ENCODE assay signal across 10 mouse cellular contexts in the genomic region with DNA sequence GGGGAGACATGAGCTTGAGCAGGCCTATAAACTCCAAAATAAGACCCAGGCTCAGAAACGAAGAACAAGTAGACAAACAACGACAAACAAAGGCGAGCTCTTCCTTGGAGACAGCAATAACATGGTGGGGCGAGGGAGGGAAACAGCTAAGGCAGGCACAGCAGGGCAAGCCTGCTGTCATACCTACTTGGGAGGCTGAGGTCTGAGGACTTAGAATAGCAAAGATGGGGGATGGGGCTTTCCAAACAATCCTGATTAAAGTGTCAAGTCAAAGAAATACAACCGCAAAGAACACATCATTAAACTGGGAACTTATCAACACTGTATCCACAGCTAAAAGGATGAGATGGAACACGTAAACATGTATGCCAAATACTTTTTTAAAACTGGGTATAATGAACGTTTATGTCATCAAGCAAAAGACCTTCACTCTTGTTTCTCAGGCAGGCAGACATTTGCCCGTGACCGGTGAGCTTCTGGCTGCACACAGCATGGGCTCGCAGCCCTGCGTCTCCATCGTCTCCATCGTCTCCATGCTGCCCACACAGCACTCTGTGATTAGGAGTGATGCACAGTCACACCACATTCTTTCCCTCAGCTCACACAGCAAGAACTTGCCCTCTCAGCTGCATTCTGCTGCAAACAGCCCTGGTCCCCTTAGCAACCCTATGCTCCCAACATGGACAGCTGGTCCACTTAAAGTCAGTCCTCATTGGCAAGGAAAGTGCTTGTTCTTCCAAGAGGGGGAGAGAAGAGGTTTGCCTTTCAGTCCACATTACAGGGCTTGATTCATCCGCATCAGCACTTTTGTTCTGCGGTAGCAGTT. TPM values are rescaled to one million over a fixed set of nuclear protein-coding genes. Genes with fewer than 3 reads are reported as not detected.
DNase-seq lines count a peak whose midpoint lies in the region; ATAC-seq and TF ChIP-seq lines count a peak whose summit lies in the region.
"Had no signal": no experiment of that assay in that cellular context is flagged by ENCODE, and none has a peak within 500 bp of the region (broad histone marks: within the 10 kb centered on the region; RNA-seq: fewer than 3 reads in every experiment).

No protein-coding gene starts in this region.

- no peak overlapping the region for H3K4me2 ChIP-seq in forebrain, embryonic 15.5 days (replicated peaks)
- no peak overlapping the region for H3K4me2 ChIP-seq in hindbrain, embryonic 11.5 days (replicated peaks; ENCODE audit: low read depth, low read length)
- no peak overlapping the region for H3K4me2 ChIP-seq in midbrain, embryonic 16.5 days (ENCODE audit: low read length)

- peaks cover 3% of the 10 kb centered on the region; the same call in 1 of the 2 replicates for H3K36me3 ChIP-seq in forebrain, embryonic 15.5 days
- no peaks in the 10 kb centered on the region for H3K36me3 ChIP-seq in hindbrain, embryonic 11.5 days (ENCODE audit: control insufficient read depth, insufficient read depth, low read length)
- H3K36me3 ChIP-seq in midbrain, embryonic 16.5 days (ENCODE audit: control insufficient read depth, insufficient read depth, low read length), result no peaks in the 10 kb centered on the region
- 0 out of 2 replicates have a peak, but pooled peaks cover 3% of the 10 kb centered on the region for H3K36me3 ChIP-seq in thymus, adult 2 months (ENCODE audit: control insufficient read depth, insufficient read depth, low read length)

- ATAC-seq in forebrain, embryonic 15.5 days (replicated peaks), result peak; percentile 72
- ATAC-seq in hindbrain, embryonic 11.5 days (ENCODE audit: low FRiP score), result peak; percentile 95
- ATAC-seq in midbrain, embryonic 16.5 days, result peak; percentile 91

- DNase-seq in right cerebral cortex, postnatal 10 days (ENCODE audit: low spot score in 2 of 2), result peak; percentile 56 to 73
- no peak for DNase-seq in right cerebral cortex, postnatal 14 days
- peak; percentile 64 for DNase-seq in hindbrain, embryonic 11.5 days (ENCODE audit: low spot score)
- DNase-seq in left cerebral cortex, adult 18-20 months (ENCODE audit: low spot score in 2 of 2), result peak; percentile 14 to 21
- no peak for DNase-seq in adrenal gland, adult 2 months
- no peak for DNase-seq in thymus, adult 2 months

- no peak overlapping the region for H3K4me3 ChIP-seq in forebrain, embryonic 15.5 days
- no peak overlapping the region for H3K4me3 ChIP-seq in hindbrain, embryonic 11.5 days (ENCODE audit: low read depth, low read length)
- H3K4me3 ChIP-seq in midbrain, embryonic 16.5 days (ENCODE audit: low read depth, low read length), result no peak overlapping the region
- no peak overlapping the region for H3K4me3 ChIP-seq in thymus, adult 2 months (ENCODE audit: control insufficient read depth, insufficient read depth, low read length)
- H3K4me3 ChIP-seq: myocyte had no signal

- 53% methylated on average over 15 of the region's 15 CpGs for WGBS in forebrain, embryonic 15.5 days
- 27% methylated on average over 15 of the region's 15 CpGs for WGBS in hindbrain, embryonic 11.5 days
- 22% methylated on average over 15 of the region's 15 CpGs for WGBS in midbrain, embryonic 16.5 days
- 93% methylated on average over 15 of the region's 15 CpGs for WGBS in thymus, adult 2 months

- H3K9ac ChIP-seq in forebrain, embryonic 15.5 days (replicated peaks), result no peak overlapping the region
- peak overlapping the region; percentile 2; the same call in 1 of the 2 replicates for H3K9ac ChIP-seq in hindbrain, embryonic 11.5 days (ENCODE audit: low read depth, low read length)
- 0 out of 2 replicates have a peak overlapping the region, but pooled peaks have one; percentile 20 for H3K9ac ChIP-seq in midbrain, embryonic 16.5 days (ENCODE audit: low read depth, low read length)

- no peaks in the 10 kb centered on the region for H3K9me3 ChIP-seq in forebrain, embryonic 15.5 days
- no peaks in the 10 kb centered on the region for H3K9me3 ChIP-seq in hindbrain, embryonic 11.5 days (ENCODE audit: control insufficient read depth, low read length)
- no peaks in the 10 kb centered on the region for H3K9me3 ChIP-seq in midbrain, embryonic 16.5 days (replicated peaks; ENCODE audit: control insufficient read depth, low read length, poor library complexity, severe bottlenecking)

- TF ChIP-seq POLR2A in thymus, adult 2 months (IDR thresholded peaks at IDR 0.05; ENCODE audit: control insufficient read depth, extremely low read depth, insufficient read depth, low read length, poor library complexity), result no peak

- TF ChIP-seq CTCF in thymus, adult 2 months (IDR thresholded peaks at IDR 0.05; ENCODE audit: borderline replicate concordance, control insufficient read depth, extremely low read depth, insufficient read depth, low read length, poor library complexity), result no peak

- peak overlapping the region; percentile 59 for H3K27ac ChIP-seq in forebrain, embryonic 15.5 days (replicated peaks)
- H3K27ac ChIP-seq in hindbrain, embryonic 11.5 days (ENCODE audit: low read depth, low read length), result peak overlapping the region; percentile 86
- peak overlapping the region; percentile 56 for H3K27ac ChIP-seq in midbrain, embryonic 16.5 days (ENCODE audit: low read length)
- H3K27ac ChIP-seq in thymus, adult 2 months (ENCODE audit: control insufficient read depth, insufficient read depth, low read length), result no peak overlapping the region

- peaks cover 4% of the 10 kb centered on the region for H3K4me1 ChIP-seq in forebrain, embryonic 15.5 days
- H3K4me1 ChIP-seq in hindbrain, embryonic 11.5 days (replicated peaks; ENCODE audit: control insufficient read depth, insufficient read depth, low read length), result peaks cover 2% of the 10 kb centered on the region; the same call in 1 of the 2 replicates
- H3K4me1 ChIP-seq in midbrain, embryonic 16.5 days (ENCODE audit: control insufficient read depth, insufficient read depth, low read length), result peaks cover 9% of the 10 kb centered on the region
- H3K4me1 ChIP-seq in thymus, adult 2 months (replicated peaks; ENCODE audit: control insufficient read depth, insufficient read depth, low read length), result no peaks in the 10 kb centered on the region

- no peaks in the 10 kb centered on the region for H3K27me3 ChIP-seq in forebrain, embryonic 15.5 days
- no peaks in the 10 kb centered on the region for H3K27me3 ChIP-seq in hindbrain, embryonic 11.5 days (ENCODE audit: control insufficient read depth, insufficient read depth, low read length)
- no peaks in the 10 kb centered on the region for H3K27me3 ChIP-seq in midbrain, embryonic 16.5 days (ENCODE audit: control insufficient read depth, insufficient read depth, low read depth, low read length)
- H3K27me3 ChIP-seq in thymus, adult 2 months (ENCODE audit: control insufficient read depth, insufficient read depth, low read length), result no peaks in the 10 kb centered on the region

RNA-seq across cellular contexts. Expression of gene Cct2, which starts 31.1 kb away (rescaled TPM):
- polyA plus RNA-seq in forebrain, embryonic 15.5 days (2015; fragmentation: Nextera tagmentation; extraction: Ambion mirVana), result 273 and 274 TPM in 2 replicates
- polyA plus RNA-seq in hindbrain, embryonic 11.5 days (2014; fragmentation: Nextera tagmentation; extraction: Ambion mirVana), result 321 and 357 TPM in 2 replicates
- total RNA-seq in left cerebral cortex, adult 18-20 months (2021), result 100 to 1,000 TPM; 158 to 165 TPM
- 232 and 235 TPM in 2 replicates for polyA plus RNA-seq in midbrain, embryonic 16.5 days (2015; fragmentation: Nextera tagmentation; extraction: Ambion mirVana)
- 100 to 1,000 TPM; 217 to 230 TPM for total RNA-seq in adrenal gland, adult 2 months (2021)
- polyA plus RNA-seq in adrenal gland, adult 2 months (2012; rRNA removed), result 17.6 and 21.5 TPM in 2 replicates
- 130 and 139 TPM in 2 replicates for polyA plus RNA-seq in thymus, adult 2 months (2012; rRNA removed)

RNA-seq across cellular contexts. Expression of gene Lrrc10, which starts 49.6 kb away (rescaled TPM):
- not detected in 2 replicates for polyA plus RNA-seq in forebrain, embryonic 15.5 days (2015; fragmentation: Nextera tagmentation; extraction: Ambion mirVana)
- polyA plus RNA-seq in hindbrain, embryonic 11.5 days (2014; fragmentation: Nextera tagmentation; extraction: Ambion mirVana), result 0.12 TPM in 1 of 2 replicates, not detected in the other
- not detected for total RNA-seq in left cerebral cortex, adult 18-20 months (2021)
- polyA plus RNA-seq in midbrain, embryonic 16.5 days (2015; fragmentation: Nextera tagmentation; extraction: Ambion mirVana), result not detected in 2 replicates
- not detected for total RNA-seq in adrenal gland, adult 2 months (2021)
- polyA plus RNA-seq in adrenal gland, adult 2 months (2012; rRNA removed), result not detected in 2 replicates
- polyA plus RNA-seq in thymus, adult 2 months (2012; rRNA removed), result 0.47 and 15.3 TPM in 2 replicates
- total RNA-seq: MEL had no signal
- polyA plus RNA-seq: myocyte had no signal

RNA-seq across cellular contexts. Expression of gene Frs2, which starts 53.6 kb away (rescaled TPM):
- 20.0 and 23.7 TPM in 2 replicates for polyA plus RNA-seq in forebrain, embryonic 15.5 days (2015; fragmentation: Nextera tagmentation; extraction: Ambion mirVana)
- 28.8 and 31.1 TPM in 2 replicates for polyA plus RNA-seq in hindbrain, embryonic 11.5 days (2014; fragmentation: Nextera tagmentation; extraction: Ambion mirVana)
- total RNA-seq in left cerebral cortex, adult 18-20 months (2021), result 10 to 100 TPM; 34.9 to 36.5 TPM
- polyA plus RNA-seq in midbrain, embryonic 16.5 days (2015; fragmentation: Nextera tagmentation; extraction: Ambion mirVana), result 19.7 and 20.2 TPM in 2 replicates
- total RNA-seq in adrenal gland, adult 2 months (2021), result 10 to 100 TPM; 21.4 to 28.1 TPM
- 4.6 and 5.6 TPM in 2 replicates for polyA plus RNA-seq in adrenal gland, adult 2 months (2012; rRNA removed)
- 19.8 and 21.1 TPM in 2 replicates for polyA plus RNA-seq in thymus, adult 2 months (2012; rRNA removed)

Comparison
In these comparisons a context has a peak if more than half of its experiments do, and no peak if none do; other contexts are left out.
1. DNase-seq: peak in right cerebral cortex, postnatal 10 days (2 of 2), hindbrain, embryonic 11.5 days (single experiment) and left cerebral cortex, adult 18-20 months (2 of 2); none in right cerebral cortex, postnatal 14 days (single experiment), adrenal gland, adult 2 months (single experiment) and thymus, adult 2 months (single experiment).
2. Peak in every context shown above with its lines, with median percentiles within 50 percentile points of each other: ATAC-seq.